Mouse (Mus musculus): ENCODE measurements around the gene Myo18b. TPM values are rescaled to one million over a fixed set of nuclear protein-coding genes. Genes with fewer than 3 reads are reported as not detected.

The Myo18b gene
- polyA plus RNA-seq, 1 experiment, result 36.8 TPM

DNA sequence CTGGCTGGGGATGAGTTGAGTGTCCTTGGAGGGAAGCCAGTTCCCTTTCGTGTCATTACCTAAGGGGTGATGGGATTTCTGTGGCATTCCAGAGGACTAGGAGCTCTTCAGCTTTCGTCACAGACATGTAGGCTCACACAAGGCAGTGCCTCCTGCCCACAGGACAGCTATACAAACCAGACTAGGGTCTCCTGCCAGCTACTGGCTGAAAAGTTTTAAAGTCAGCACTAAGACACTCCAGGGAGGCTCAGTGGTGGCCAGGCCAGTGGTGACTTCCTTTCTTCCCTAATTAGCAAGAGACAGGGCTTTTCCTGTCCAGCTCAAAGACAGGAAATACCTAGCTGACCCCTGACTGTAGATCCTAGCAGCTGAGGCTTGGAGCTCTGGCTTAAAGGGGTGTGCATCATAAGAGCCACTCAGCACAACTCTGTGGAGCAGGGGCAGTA is 12.0 kb upstream of the Myo18b start:
- Histone ChIP-seq H3K27me3 (ENCODE audit: control insufficient read depth, insufficient read depth, low read length) (no peaks in the 10 kb centered on the region), H3K4me3 (ENCODE audit: control insufficient read depth, low read depth, low read length) (no peak overlapping the region), H3K4me1 (ENCODE audit: control insufficient read depth, insufficient read depth, low read length) (no peaks in the 10 kb centered on the region), H3K36me3 (ENCODE audit: control insufficient read depth, insufficient read depth, low read length) (no peaks in the 10 kb centered on the region), H3K27ac (ENCODE audit: control insufficient read depth, insufficient read depth, low read depth, low read length) (no peak overlapping the region)
- TF ChIP-seq POLR2A (IDR thresholded peaks at IDR 0.05; ENCODE audit: control insufficient read depth, low read depth, low read length), result no peak
- no peak for TF ChIP-seq CTCF (IDR thresholded peaks at IDR 0.05; ENCODE audit: control insufficient read depth, insufficient read depth, insufficient replicate concordance, low read depth, low read length)

DNA sequence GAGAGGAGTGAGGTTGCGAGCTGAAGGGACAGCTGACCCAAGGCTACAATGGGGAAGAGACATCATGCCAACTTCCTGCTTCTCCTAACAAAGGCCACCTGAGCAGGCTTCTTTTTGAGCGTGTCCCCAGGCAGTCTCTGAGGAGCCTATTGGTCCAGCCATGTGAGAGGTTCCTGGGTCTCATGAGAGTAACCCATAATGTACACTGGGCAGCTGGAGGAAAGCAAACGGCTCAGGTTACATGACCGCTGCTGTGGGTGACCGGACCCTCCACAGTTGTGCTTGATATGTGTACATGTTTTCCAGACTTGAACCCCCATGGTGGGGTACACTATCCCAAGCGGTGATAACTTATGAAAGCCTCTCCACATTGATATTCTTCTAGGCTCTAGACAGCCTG is 11.3 kb upstream of the Myo18b start:
- no peak overlapping the region for H3K4me3 ChIP-seq (ENCODE audit: control insufficient read depth, low read depth, low read length)
- no peaks in the 10 kb centered on the region for H3K27me3 ChIP-seq (ENCODE audit: control insufficient read depth, insufficient read depth, low read length)
- no peaks in the 10 kb centered on the region for H3K36me3 ChIP-seq (ENCODE audit: control insufficient read depth, insufficient read depth, low read length)
- TF ChIP-seq POLR2A (IDR thresholded peaks at IDR 0.05; ENCODE audit: control insufficient read depth, low read depth, low read length) (no peak), CTCF (IDR thresholded peaks at IDR 0.05; ENCODE audit: control insufficient read depth, insufficient read depth, insufficient replicate concordance, low read depth, low read length) (no peak)
- H3K27ac ChIP-seq (ENCODE audit: control insufficient read depth, insufficient read depth, low read depth, low read length), result no peak overlapping the region
- no peaks in the 10 kb centered on the region for H3K4me1 ChIP-seq (ENCODE audit: control insufficient read depth, insufficient read depth, low read length)

GRCm38 (mm10) chr5:112893462-112894060 is 2.6 kb downstream of the Myo18b start:
- TF ChIP-seq CTCF (IDR thresholded peaks at IDR 0.05; ENCODE audit: control insufficient read depth, insufficient read depth, insufficient replicate concordance, low read depth, low read length) (no peak), POLR2A (IDR thresholded peaks at IDR 0.05; ENCODE audit: control insufficient read depth, low read depth, low read length) (no peak)
- Histone ChIP-seq H3K4me3 (ENCODE audit: control insufficient read depth, low read depth, low read length) (no peak overlapping the region), H3K27ac (ENCODE audit: control insufficient read depth, insufficient read depth, low read depth, low read length) (no peak overlapping the region), H3K4me1 (ENCODE audit: control insufficient read depth, insufficient read depth, low read length) (peaks cover 6% of the 10 kb centered on the region), H3K36me3 (ENCODE audit: control insufficient read depth, insufficient read depth, low read length) (no peaks in the 10 kb centered on the region), H3K27me3 (ENCODE audit: control insufficient read depth, insufficient read depth, low read length) (no peaks in the 10 kb centered on the region)

- no peaks in the 10 kb centered on the region for H3K27me3 ChIP-seq (ENCODE audit: control insufficient read depth, insufficient read depth, low read length)
- H3K4me3 ChIP-seq (ENCODE audit: control insufficient read depth, low read depth, low read length), result no peak overlapping the region
- peaks cover 6% of the 10 kb centered on the region for H3K4me1 ChIP-seq (ENCODE audit: control insufficient read depth, insufficient read depth, low read length)
- no peak overlapping the region for H3K27ac ChIP-seq (ENCODE audit: control insufficient read depth, insufficient read depth, low read depth, low read length)
- no peak for TF ChIP-seq CTCF (IDR thresholded peaks at IDR 0.05; ENCODE audit: control insufficient read depth, insufficient read depth, insufficient replicate concordance, low read depth, low read length)
- no peak for TF ChIP-seq POLR2A (IDR thresholded peaks at IDR 0.05; ENCODE audit: control insufficient read depth, low read depth, low read length)
- no peaks in the 10 kb centered on the region for H3K36me3 ChIP-seq (ENCODE audit: control insufficient read depth, insufficient read depth, low read length)
These were observed 3.8 kb downstream of the Myo18b start for GRCm38 (mm10) chr5:112892411-112892810.

DNA sequence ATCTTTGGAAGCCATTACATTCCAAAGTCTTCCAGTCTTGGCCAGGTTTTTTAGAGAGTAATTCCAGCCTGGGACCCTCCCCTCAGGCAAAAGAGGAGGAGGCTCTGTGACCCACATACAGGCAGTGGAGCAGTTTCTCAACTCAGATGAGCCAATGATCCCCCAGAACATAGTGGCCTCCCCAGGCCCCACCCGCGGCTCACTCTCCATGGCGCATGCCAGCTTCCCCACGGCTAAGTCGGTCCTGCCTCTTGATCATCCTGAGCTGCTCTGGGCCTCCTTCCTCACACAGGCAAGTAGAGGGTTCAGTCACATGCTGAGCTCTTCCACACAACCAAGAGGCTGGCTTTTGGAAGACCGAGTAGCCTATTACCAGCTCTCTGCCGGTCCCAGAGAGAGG is 7.5 kb downstream of the Myo18b start:
- Histone ChIP-seq H3K4me3 (ENCODE audit: control insufficient read depth, low read depth, low read length) (no peak overlapping the region), H3K27me3 (ENCODE audit: control insufficient read depth, insufficient read depth, low read length) (no peaks in the 10 kb centered on the region), H3K36me3 (ENCODE audit: control insufficient read depth, insufficient read depth, low read length) (no peaks in the 10 kb centered on the region), H3K4me1 (ENCODE audit: control insufficient read depth, insufficient read depth, low read length) (peaks cover 6% of the 10 kb centered on the region), H3K27ac (ENCODE audit: control insufficient read depth, insufficient read depth, low read depth, low read length) (no peak overlapping the region)
- TF ChIP-seq POLR2A (IDR thresholded peaks at IDR 0.05; ENCODE audit: control insufficient read depth, low read depth, low read length) (no peak), CTCF (IDR thresholded peaks at IDR 0.05; ENCODE audit: control insufficient read depth, insufficient read depth, insufficient replicate concordance, low read depth, low read length) (no peak)

DNA sequence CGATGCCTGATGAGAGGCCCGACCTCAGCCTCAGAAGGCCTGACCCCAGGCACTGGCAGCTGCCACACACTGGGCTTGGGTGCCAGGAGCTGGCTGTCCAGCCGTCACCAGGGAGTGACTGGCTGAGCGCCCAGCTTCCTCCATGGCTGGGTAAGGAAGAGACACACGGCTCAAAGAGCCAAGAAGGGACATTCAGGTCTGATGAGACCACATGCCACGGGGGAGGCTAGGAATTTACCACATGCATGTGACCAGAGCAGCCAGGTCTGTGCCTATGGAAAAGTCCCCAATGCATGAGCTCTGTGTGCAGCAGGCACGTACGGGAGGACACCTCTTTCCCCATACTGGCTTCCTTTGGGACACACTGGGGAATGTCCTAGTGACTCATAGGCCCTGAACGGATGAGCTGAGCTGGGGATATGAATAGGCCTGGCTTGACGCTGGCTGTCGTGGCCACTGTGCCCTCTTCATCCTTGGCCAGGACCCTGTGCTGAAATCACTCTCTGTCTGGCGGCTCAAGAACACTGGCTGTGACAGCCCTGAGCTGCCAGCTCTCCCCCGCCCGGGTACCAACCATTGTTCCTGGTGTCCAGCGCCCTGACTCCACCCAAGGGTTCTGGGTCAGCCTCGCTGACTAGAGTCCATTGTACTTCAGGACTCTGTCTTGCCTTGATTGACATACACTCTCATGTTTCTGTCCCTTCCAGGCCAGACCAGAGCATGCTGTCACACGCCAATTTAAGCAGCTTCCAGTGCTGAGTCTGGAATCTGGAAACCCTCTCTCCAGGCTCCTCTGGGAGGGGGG is 9.3 kb downstream of the Myo18b start:
- H3K4me1 ChIP-seq (ENCODE audit: control insufficient read depth, insufficient read depth, low read length), result peaks cover 4% of the 10 kb centered on the region
- H3K27ac ChIP-seq (ENCODE audit: control insufficient read depth, insufficient read depth, low read depth, low read length), result no peak overlapping the region
- H3K36me3 ChIP-seq (ENCODE audit: control insufficient read depth, insufficient read depth, low read length), result no peaks in the 10 kb centered on the region
- no peaks in the 10 kb centered on the region for H3K27me3 ChIP-seq (ENCODE audit: control insufficient read depth, insufficient read depth, low read length)
- no peak for TF ChIP-seq CTCF (IDR thresholded peaks at IDR 0.05; ENCODE audit: control insufficient read depth, insufficient read depth, insufficient replicate concordance, low read depth, low read length)
- TF ChIP-seq POLR2A (IDR thresholded peaks at IDR 0.05; ENCODE audit: control insufficient read depth, low read depth, low read length), result no peak
- no peak overlapping the region for H3K4me3 ChIP-seq (ENCODE audit: control insufficient read depth, low read depth, low read length)

DNA sequence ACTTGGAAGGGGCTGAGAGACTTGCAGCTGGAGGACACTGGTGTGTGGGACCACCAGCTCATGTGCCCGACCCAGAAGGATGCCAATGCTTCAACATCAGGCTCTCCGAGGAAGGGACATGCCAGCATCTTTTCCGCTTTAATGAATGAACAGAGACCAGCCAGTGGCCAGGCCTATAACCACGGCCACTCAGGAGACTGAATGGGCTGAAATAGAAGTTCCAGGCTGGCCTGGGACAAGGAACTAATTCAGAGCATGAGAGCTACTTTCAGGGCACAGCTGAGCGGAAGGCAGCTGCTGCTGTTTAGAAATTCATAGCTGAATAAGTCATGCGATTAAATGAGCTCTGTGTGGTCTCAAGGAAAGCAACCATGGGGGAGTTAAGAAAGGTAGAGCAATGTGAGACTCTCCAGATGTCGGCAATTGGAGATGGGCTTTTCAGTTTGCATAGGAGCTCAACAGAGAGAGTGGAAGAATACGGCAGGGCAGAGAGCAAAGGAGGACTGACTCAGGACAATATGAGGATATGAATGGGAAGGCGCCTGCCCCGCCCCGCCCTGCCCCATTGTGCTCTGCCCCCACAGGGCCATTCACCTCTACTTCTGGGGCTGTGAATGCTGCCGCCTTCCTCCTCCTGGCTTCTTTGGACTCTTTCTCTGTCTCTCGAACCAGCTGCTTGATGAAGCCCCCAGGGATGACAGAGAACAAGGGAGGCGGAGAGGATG is 18.6 kb downstream of the Myo18b start:
- Histone ChIP-seq H3K4me1 (ENCODE audit: control insufficient read depth, insufficient read depth, low read length) (no peaks in the 10 kb centered on the region), H3K4me3 (ENCODE audit: control insufficient read depth, low read depth, low read length) (no peak overlapping the region), H3K27me3 (ENCODE audit: control insufficient read depth, insufficient read depth, low read length) (no peaks in the 10 kb centered on the region), H3K27ac (ENCODE audit: control insufficient read depth, insufficient read depth, low read depth, low read length) (no peak overlapping the region), H3K36me3 (ENCODE audit: control insufficient read depth, insufficient read depth, low read length) (no peaks in the 10 kb centered on the region)
- TF ChIP-seq POLR2A (IDR thresholded peaks at IDR 0.05; ENCODE audit: control insufficient read depth, low read depth, low read length), result no peak
- no peak for TF ChIP-seq CTCF (IDR thresholded peaks at IDR 0.05; ENCODE audit: control insufficient read depth, insufficient read depth, insufficient replicate concordance, low read depth, low read length)
